Mouse (Mus musculus) forebrain, embryonic 10.5 days (tissue): ENCODE data around the gene Fam20c. TPM values are rescaled to one million over a fixed set of nuclear protein-coding genes. Genes with fewer than 3 reads are reported as not detected.

Source experiments
- DNase-seq: peaks from one replicate; pipeline ENCODE4 v3.0.0-alpha.2; 2017; ENCODE audit warnings: low spot score; ENCODE audit errors: extremely low spot score
- H3K27ac ChIP-seq: fragments of 300-500 bp; sonication (generic); 2 replicates; pipeline ENCODE4 v1.5.1; 2016; ENCODE audit warnings: mild to moderate bottlenecking
- H3K27me3 ChIP-seq: fragments of 300-500 bp; sonication (generic); 2 replicates; pipeline ENCODE4 v1.6.1; 2016; ENCODE audit warnings: mild to moderate bottlenecking; ENCODE audit not compliant: poor library complexity, severe bottlenecking
- H3K36me3 ChIP-seq: fragments of 300-500 bp; sonication (generic); replicated peaks from 2 replicates; pipeline ENCODE4 v1.6.1; 2016; ENCODE audit warnings: mild to moderate bottlenecking, moderate library complexity
- H3K4me1 ChIP-seq: fragments of 300-500 bp; sonication (generic); 2 replicates; pipeline ENCODE4 v1.6.1; 2016
- H3K4me3 ChIP-seq: fragments of 300-500 bp; sonication (generic); 2 replicates; pipeline ENCODE4 v1.5.1; 2016; ENCODE audit warnings: mild to moderate bottlenecking, moderate library complexity
- H3K9me3 ChIP-seq: fragments of 300-500 bp; sonication (generic); 2 replicates; pipeline ENCODE4 v1.6.1; 2016; ENCODE audit warnings: mild to moderate bottlenecking, moderate library complexity
- WGBS: fragments of 180-500 bp; shearing (Covaris S2); methylation state at CpG from one replicate; pipeline ENCODE4 v1.1.7; 2016; 5-methylcytosine and 5-hydroxymethylcytosine counted together
- polyA plus RNA-seq: library from polyadenylated mRNA; unstranded; fragments of >200 nt; fragmentation: Nextera tagmentation; extraction: Ambion mirVana; gene quantifications from 2 replicates; pipeline ENCODE4 v1.2.1, GENCODE M21; 2016

Fam20c gene
- polyA plus RNA-seq, 1 experiment from 2014 or later: 4.5 TPM

DNA sequence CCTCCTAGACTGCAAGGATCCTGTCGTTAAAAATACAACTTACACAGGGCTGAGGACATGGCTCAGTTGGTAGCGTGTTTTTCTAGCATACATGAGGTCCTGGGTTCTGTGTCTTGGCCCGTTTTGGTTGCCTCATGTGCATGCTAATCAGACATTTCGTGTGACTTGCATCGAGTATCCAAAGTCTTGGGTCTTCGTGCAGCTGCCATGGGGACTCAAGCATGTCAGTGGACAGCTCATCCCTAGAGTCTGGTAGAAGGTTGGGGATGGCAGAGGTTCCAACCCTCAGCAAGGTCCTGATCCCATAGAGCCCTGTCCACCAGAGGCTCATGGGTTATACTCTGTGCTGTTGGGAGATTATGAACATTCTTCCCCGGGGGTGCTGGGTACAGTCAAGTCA, 33.3 kb downstream of the Fam20c start:
- H3K27me3 ChIP-seq: no peaks in the 10 kb centered on the region
- no peaks in the 10 kb centered on the region; the same call in 1 of the 2 replicates for H3K36me3 ChIP-seq
- no peaks in the 10 kb centered on the region; the same call in 1 of the 2 replicates for H3K9me3 ChIP-seq
- no peak for DNase-seq
- no peak overlapping the region for H3K4me3 ChIP-seq
- WGBS: 94% methylated on average over 7 of the region's 7 CpGs
- H3K27ac ChIP-seq: no peak overlapping the region
- peaks cover 8% of the 10 kb centered on the region for H3K4me1 ChIP-seq

- 63% methylated on average over 11 of the region's 11 CpGs for WGBS
These were observed 34.3 kb downstream of the Fam20c start for GRCm38 (mm10) chr5:138788481-138789211.

GRCm38 (mm10) chr5:138790954-138791480, 36.7 kb downstream of the Fam20c start:
- 89% methylated on average over 11 of the region's 11 CpGs for WGBS
- Histone ChIP-seq H3K4me3 (no peak overlapping the region), H3K9me3 (no peaks in the 10 kb centered on the region; the same call in 1 of the 2 replicates), H3K27ac (no peak overlapping the region), H3K27me3 (no peaks in the 10 kb centered on the region), H3K36me3 (peaks cover 5% of the 10 kb centered on the region; the same call in 1 of the 2 replicates), H3K4me1 (peaks cover 8% of the 10 kb centered on the region)
- DNase-seq: no peak

More at GRCm38 (mm10) chr5:138788481-138789211, 34.3 kb downstream of the Fam20c start:
- Histone ChIP-seq H3K9me3 (no peaks in the 10 kb centered on the region; the same call in 1 of the 2 replicates), H3K36me3 (peaks cover 5% of the 10 kb centered on the region; the same call in 1 of the 2 replicates), H3K4me1 (peaks cover 8% of the 10 kb centered on the region), H3K4me3 (no peak overlapping the region), H3K27ac (peak overlapping the region; percentile 57; the same call in 1 of the 2 replicates), H3K27me3 (no peaks in the 10 kb centered on the region)
- no peak for DNase-seq

- no peaks in the 10 kb centered on the region for H3K9me3 ChIP-seq
- H3K4me1 ChIP-seq: peaks cover 8% of the 10 kb centered on the region
- 87% methylated on average over 7 of the region's 7 CpGs for WGBS
These were observed 47.3 kb downstream of the Fam20c start for GRCm38 (mm10) chr5:138801588-138802116.

GRCm38 (mm10) chr5:138804286-138804685, 50.0 kb downstream of the Fam20c start:
- DNase-seq: no peak
- no peak overlapping the region for H3K27ac ChIP-seq
- 95% methylated on average over 5 of the region's 5 CpGs for WGBS
- peaks cover 29% of the 10 kb centered on the region for H3K36me3 ChIP-seq
- no peaks in the 10 kb centered on the region for H3K9me3 ChIP-seq
- no peaks in the 10 kb centered on the region for H3K27me3 ChIP-seq
- H3K4me1 ChIP-seq: no peaks in the 10 kb centered on the region
- no peak overlapping the region for H3K4me3 ChIP-seq

More at GRCm38 (mm10) chr5:138801588-138802116, 47.3 kb downstream of the Fam20c start:
- H3K36me3 ChIP-seq: peaks cover 8% of the 10 kb centered on the region; the same call in 1 of the 2 replicates
- DNase-seq: no peak
- H3K27me3 ChIP-seq: no peaks in the 10 kb centered on the region
- H3K4me3 ChIP-seq: no peak overlapping the region
- no peak overlapping the region for H3K27ac ChIP-seq

DNA sequence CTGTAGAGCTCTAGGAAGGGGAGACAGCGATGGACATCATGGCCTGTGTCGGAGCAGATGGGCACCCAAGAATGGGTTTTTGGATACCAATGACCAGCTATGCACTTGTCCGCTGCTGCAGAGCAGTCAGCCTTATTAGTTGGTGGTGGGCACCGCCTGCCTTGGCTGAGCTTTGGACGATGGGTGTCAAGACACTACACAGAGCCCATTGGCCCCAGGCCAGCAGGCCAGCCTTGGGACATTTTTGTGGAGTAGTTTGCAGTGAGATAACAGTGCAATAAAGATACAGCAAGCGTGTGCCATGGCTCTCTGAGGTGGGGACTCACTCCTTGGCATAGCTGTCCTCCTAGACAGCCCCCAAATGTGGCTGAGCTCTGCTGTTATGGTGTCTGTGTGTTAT, 55.5 kb downstream of the Fam20c start:
- no peak for DNase-seq
- no peaks in the 10 kb centered on the region for H3K9me3 ChIP-seq
- 91% methylated on average over 6 of the region's 6 CpGs for WGBS
- H3K4me1 ChIP-seq: no peaks in the 10 kb centered on the region
- H3K36me3 ChIP-seq: peaks cover 39% of the 10 kb centered on the region
- no peak overlapping the region for H3K4me3 ChIP-seq
- H3K27ac ChIP-seq: no peak overlapping the region
- H3K27me3 ChIP-seq: no peaks in the 10 kb centered on the region

DNA sequence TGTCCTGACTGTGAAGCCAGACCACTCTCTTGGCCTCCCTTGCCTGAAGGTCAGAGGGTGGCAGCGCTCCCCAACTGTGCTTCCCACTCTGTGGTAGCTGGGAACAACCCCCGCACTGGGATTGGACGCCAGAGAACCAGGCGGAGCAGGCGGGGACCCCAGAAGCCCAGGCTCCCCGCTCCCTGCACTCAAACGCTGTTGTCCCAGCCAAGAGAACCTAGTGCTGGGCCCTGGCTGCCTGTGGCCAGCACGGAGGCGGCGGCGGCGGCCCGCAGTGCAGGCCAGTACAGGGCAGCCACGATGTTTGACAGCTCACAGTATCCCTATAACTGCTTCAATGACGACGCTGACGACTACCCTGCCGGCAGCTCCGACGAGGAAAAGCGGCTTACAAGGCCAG, 65.5 kb downstream of the Fam20c start, which contains the start of gene Gm5294:
Gm5294 (plus strand) TSS at position 301 of the 400 bp plus-strand sequence.
- H3K36me3 ChIP-seq: no peaks in the 10 kb centered on the region
- H3K4me3 ChIP-seq: peak within 1 kb of the TSS; percentile 48
- H3K27ac ChIP-seq: no peak within 1 kb of the TSS
- 4% methylated on average over 21 of the region's 21 CpGs for WGBS
- peaks cover 70% of the 10 kb centered on the region for H3K27me3 ChIP-seq
- DNase-seq: no peak
- H3K9me3 ChIP-seq: peaks cover 7% of the 10 kb centered on the region; the same call in 1 of the 2 replicates
- H3K4me1 ChIP-seq: peaks cover 19% of the 10 kb centered on the region

DNA sequence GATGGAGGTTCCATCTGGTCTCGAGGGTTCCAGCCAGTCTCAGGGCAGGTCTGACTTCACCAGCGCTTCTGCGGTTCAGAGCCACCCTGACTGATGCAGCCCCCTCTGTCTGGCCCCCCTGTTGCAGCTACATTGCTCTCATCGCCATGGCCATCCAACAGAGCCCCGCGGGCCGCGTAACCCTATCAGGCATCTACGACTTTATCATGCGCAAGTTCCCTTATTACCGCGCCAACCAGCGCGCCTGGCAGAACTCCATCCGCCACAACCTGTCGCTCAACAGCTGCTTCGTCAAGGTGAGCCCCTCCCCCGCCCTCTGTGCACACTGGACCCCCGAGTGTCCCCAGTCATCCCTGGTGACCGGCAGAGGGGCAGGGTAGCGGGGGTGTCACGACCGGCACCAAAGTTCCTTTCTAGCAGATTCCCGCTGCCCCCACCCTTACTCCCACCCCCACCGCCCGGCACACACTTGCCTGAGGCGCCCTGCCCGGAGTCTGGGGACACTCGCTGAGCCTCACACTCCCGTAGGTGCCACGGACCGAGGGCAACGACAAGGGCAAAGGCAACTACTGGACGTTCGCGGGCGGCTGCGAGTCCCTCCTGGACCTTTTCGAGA, 66.5 kb downstream of the Fam20c start:
- DNase-seq: peak; percentile 20
- 3% methylated on average over 39 of the region's 39 CpGs for WGBS
- H3K27ac ChIP-seq: no peak overlapping the region
- H3K4me1 ChIP-seq: peaks cover 19% of the 10 kb centered on the region
- peak overlapping the region; percentile 48 for H3K4me3 ChIP-seq
- H3K36me3 ChIP-seq: no peaks in the 10 kb centered on the region
- H3K9me3 ChIP-seq: peaks cover 7% of the 10 kb centered on the region; the same call in 1 of the 2 replicates
- H3K27me3 ChIP-seq: peaks cover 78% of the 10 kb centered on the region

DNA sequence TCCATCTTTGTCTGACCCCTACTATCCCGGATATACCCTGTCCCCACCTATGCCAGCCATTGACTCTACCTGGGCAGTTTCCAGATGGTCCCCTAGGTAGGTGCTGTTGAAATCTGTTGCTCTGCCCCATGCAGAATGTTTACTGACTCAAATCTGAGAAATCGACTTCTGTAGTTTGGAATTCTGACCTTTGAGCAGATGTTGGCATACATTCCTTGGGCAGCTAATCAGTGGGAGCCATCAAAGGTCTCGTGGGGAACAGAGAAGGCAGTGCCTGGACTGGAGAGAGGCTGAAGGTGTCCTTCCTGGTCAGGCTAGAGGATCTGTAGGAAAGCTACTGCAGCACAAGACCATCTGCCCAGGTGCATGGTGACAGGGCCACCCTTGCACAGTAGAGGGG, 70.8 kb downstream of the Fam20c start:
- Histone ChIP-seq H3K27ac (no peak overlapping the region), H3K4me3 (no peak overlapping the region), H3K4me1 (peaks cover 20% of the 10 kb centered on the region), H3K9me3 (no peaks in the 10 kb centered on the region), H3K27me3 (peaks cover 54% of the 10 kb centered on the region), H3K36me3 (no peaks in the 10 kb centered on the region)
- 81% methylated on average over 3 of the region's 3 CpGs for WGBS
- DNase-seq: no peak

GRCm38 (mm10) chr5:138833406-138833805, 79.1 kb downstream of the Fam20c start:
- H3K27ac ChIP-seq: no peak overlapping the region
- DNase-seq: no peak
- H3K36me3 ChIP-seq: no peaks in the 10 kb centered on the region
- H3K4me1 ChIP-seq: no peaks in the 10 kb centered on the region
- no peaks in the 10 kb centered on the region for H3K27me3 ChIP-seq
- no peaks in the 10 kb centered on the region for H3K9me3 ChIP-seq
- H3K4me3 ChIP-seq: no peak overlapping the region
- 75% methylated on average over 6 of the region's 6 CpGs for WGBS

DNA sequence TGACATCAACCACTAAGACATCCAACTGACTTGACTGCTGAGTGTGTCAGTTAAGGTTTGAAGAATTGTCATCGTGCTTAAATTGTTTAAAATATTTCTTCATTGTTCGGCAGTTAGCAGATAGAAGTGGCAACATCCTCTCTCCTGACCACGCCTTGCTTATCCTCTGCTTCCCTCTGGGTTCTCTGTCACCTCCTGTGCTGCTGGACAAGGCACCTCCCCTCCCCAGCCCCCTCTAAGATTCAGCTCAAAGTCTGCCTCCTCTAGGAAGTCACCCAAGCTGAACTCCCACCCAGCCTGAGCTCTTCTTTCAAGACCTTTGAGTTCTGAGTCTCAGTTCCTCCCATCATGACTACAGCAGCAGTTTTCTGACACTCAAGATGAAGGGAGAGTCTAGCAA, 80.6 kb downstream of the Fam20c start:
- DNase-seq: no peak
- Histone ChIP-seq H3K27me3 (no peaks in the 10 kb centered on the region), H3K4me3 (no peak overlapping the region), H3K9me3 (no peaks in the 10 kb centered on the region), H3K36me3 (no peaks in the 10 kb centered on the region), H3K27ac (no peak overlapping the region), H3K4me1 (no peaks in the 10 kb centered on the region)
- 88% methylated on average over 3 of the region's 3 CpGs for WGBS

GRCm38 (mm10) chr5:138840981-138841380, 86.7 kb downstream of the Fam20c start:
- WGBS: 97% methylated on average over 4 of the region's 4 CpGs
- Histone ChIP-seq H3K9me3 (no peaks in the 10 kb centered on the region; the same call in 1 of the 2 replicates), H3K4me3 (no peak overlapping the region), H3K4me1 (no peaks in the 10 kb centered on the region), H3K27me3 (no peaks in the 10 kb centered on the region), H3K27ac (no peak overlapping the region), H3K36me3 (no peaks in the 10 kb centered on the region)
- DNase-seq: no peak
